Mouse (Mus musculus) forebrain, embryonic 14.5 days (tissue): ENCODE data around the gene Trmu. TPM values are rescaled to one million over a fixed set of nuclear protein-coding genes. Genes with fewer than 3 reads are reported as not detected.

Source experiments
- ATAC-seq: fragments of 200-750 bp; cut with Nextera tagmentation; 2 replicates; pipeline ENCODE4 v1.8.0; 2017; ENCODE audit warnings: mild to moderate bottlenecking, moderate library complexity
- DNase-seq: peaks from one replicate; pipeline ENCODE4 v3.0.0-alpha.2; 2015; ENCODE audit warnings: low spot score
- H3K27ac ChIP-seq: fragments of 300-500 bp; sonication (generic); 2 replicates; pipeline ENCODE4 v1.5.1; 2014; ENCODE audit warnings: low read depth, mild to moderate bottlenecking, control low read depth, low read length, moderate library complexity
- H3K27me3 ChIP-seq: fragments of 300-500 bp; sonication (generic); replicated peaks from 2 replicates; pipeline ENCODE4 v1.6.1; 2014; ENCODE audit warnings: low read length, control low read depth, mixed read lengths; ENCODE audit not compliant: control insufficient read depth, insufficient read depth
- H3K36me3 ChIP-seq: fragments of 300-500 bp; sonication (generic); 2 replicates; pipeline ENCODE4 v1.6.1; 2014; ENCODE audit warnings: low read length, control low read depth; ENCODE audit not compliant: control insufficient read depth, insufficient read depth
- H3K4me1 ChIP-seq: fragments of 300-500 bp; sonication (generic); 2 replicates; pipeline ENCODE4 v1.6.1; 2014; ENCODE audit warnings: antibody characterized with exemption, low read length, control low read depth; ENCODE audit not compliant: control insufficient read depth, insufficient read depth
- H3K4me2 ChIP-seq: fragments of 300-500 bp; sonication (generic); 2 replicates; pipeline ENCODE4 v1.6.1; 2014; ENCODE audit warnings: mild to moderate bottlenecking, control low read depth, low read length
- H3K4me3 ChIP-seq: fragments of 300-500 bp; sonication (generic); 2 replicates; pipeline ENCODE4 v1.5.1; 2014; ENCODE audit warnings: low read depth, low read length, control low read depth
- H3K9ac ChIP-seq: fragments of 300-500 bp; sonication (generic); 2 replicates; pipeline ENCODE4 v1.6.1; 2014; ENCODE audit warnings: mild to moderate bottlenecking, low read length, control low read depth, moderate library complexity
- H3K9me3 ChIP-seq: fragments of 300-500 bp; sonication (generic); replicated peaks from 2 replicates; pipeline ENCODE4 v1.6.1; 2016; ENCODE audit warnings: low read length, control low read depth, mixed read lengths; ENCODE audit not compliant: control insufficient read depth
- WGBS: fragments of 180-500 bp; shearing (Covaris S2); extraction: QIAGEN DNeasy Blood & Tissue Kit; methylation state at CpG from one replicate; pipeline ENCODE4 v1.1.7; 2014; 5-methylcytosine and 5-hydroxymethylcytosine counted together
- polyA plus RNA-seq: library from polyadenylated mRNA; unstranded; fragments of >200 nt; fragmentation: Nextera tagmentation; extraction: Ambion mirVana; gene quantifications from 2 replicates; pipeline ENCODE4 v1.2.1, GENCODE M21; 2014

The Trmu gene
- polyA plus RNA-seq, 1 experiment from 2014 or later: 33.5 TPM

DNA sequence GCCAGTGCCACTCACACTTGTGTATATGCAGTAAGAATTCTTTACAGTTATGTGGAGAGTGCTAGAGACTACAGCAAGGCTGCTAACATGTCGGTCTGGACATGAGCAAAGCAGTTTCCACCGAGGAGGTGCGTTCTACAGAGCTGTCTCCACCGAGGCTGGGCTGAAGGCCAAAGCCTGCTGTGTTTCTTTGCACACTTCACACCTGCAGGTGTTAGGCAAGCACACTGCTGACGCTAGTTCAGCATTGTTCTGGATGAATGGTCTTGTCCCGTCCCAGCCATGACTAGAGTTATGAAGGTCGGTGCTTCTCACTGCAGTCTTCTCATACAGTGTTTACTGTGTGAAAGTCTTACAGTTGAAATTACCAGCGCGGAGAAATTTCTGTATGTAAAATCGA lies 12.9 kb downstream of the Trmu start:
- peak; percentile 19; the same call in 1 of the 2 replicates for ATAC-seq
- H3K27ac ChIP-seq: peak overlapping the region; percentile 40
- peaks cover 5% of the 10 kb centered on the region; the same call in 1 of the 2 replicates for H3K4me1 ChIP-seq
- no peak overlapping the region for H3K9ac ChIP-seq
- H3K4me2 ChIP-seq: no peak overlapping the region
- no peaks in the 10 kb centered on the region for H3K27me3 ChIP-seq
- DNase-seq: peak; percentile 55
- H3K4me3 ChIP-seq: no peak overlapping the region
- WGBS: 53% methylated on average over 10 of the region's 10 CpGs
- H3K36me3 ChIP-seq: peaks cover 81% of the 10 kb centered on the region
- H3K9me3 ChIP-seq: no peaks in the 10 kb centered on the region

DNA sequence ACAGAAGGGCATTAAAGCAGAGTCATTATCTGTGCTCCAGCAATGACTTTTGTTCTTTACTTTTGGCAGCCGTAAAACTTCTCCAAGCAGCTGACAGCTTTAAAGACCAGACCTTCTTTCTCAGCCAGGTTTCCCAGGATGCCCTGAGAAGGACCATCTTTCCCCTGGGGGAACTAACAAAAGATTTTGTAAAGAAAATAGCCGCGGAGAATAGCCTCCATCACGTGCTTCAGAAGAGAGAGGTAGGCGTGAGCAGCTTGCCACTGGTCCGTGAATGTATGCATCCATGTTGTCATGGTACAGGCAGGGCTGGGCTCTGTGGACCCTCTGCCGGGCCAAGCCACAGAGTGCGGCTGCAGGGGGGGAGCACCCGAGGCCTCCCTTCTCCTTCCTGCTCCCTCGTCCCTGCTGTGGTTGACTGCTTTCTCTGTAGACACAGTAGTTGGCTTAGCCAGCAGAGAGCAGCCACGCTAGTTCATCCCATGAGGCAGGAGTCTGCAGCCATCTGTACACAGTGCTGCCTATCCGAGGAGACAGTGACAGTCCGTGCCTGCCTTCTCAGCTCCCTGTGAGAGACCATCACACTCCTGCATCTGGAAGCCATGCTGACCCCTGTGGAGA lies 13.5 kb downstream of the Trmu start:
- peaks cover 88% of the 10 kb centered on the region for H3K36me3 ChIP-seq
- peak; percentile 50 for DNase-seq
- H3K27me3 ChIP-seq: no peaks in the 10 kb centered on the region
- 67% methylated on average over 13 of the region's 13 CpGs for WGBS
- no peak overlapping the region for H3K9ac ChIP-seq
- no peak overlapping the region for H3K4me2 ChIP-seq
- H3K4me3 ChIP-seq: no peak overlapping the region
- peaks cover 5% of the 10 kb centered on the region; the same call in 1 of the 2 replicates for H3K4me1 ChIP-seq
- H3K27ac ChIP-seq: peak overlapping the region; percentile 59
- ATAC-seq: peak; percentile 29; the same call in 1 of the 2 replicates
- H3K9me3 ChIP-seq: no peaks in the 10 kb centered on the region

DNA sequence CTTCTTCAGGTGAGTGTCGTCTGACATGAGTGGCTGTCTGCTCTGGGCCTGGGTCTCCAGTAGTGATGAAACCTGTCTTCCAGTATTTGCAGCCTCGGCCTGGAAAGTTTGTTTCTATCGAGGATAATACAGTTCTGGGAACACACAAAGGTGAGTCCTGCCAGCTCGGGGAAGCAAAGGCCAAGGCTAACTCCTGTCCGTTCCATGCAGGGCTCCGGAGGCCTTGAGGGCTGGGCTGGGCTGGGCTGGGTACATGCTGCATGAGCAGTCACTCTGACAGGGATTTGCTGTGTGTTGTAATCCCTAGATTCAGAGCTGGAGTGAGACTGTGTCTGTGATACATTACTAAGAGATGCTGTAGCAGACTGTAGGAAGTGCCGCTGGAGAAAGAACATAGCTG lies 14.8 kb downstream of the Trmu start:
- Histone ChIP-seq H3K4me3 (no peak overlapping the region), H3K4me2 (no peak overlapping the region), H3K9me3 (no peaks in the 10 kb centered on the region), H3K27me3 (no peaks in the 10 kb centered on the region), H3K4me1 (peaks cover 5% of the 10 kb centered on the region; the same call in 1 of the 2 replicates), H3K9ac (no peak overlapping the region), H3K36me3 (peaks cover 88% of the 10 kb centered on the region), H3K27ac (no peak overlapping the region)
- ATAC-seq (no peak), DNase-seq (no peak)
- WGBS: 85% methylated on average over 7 of the region's 7 CpGs

DNA sequence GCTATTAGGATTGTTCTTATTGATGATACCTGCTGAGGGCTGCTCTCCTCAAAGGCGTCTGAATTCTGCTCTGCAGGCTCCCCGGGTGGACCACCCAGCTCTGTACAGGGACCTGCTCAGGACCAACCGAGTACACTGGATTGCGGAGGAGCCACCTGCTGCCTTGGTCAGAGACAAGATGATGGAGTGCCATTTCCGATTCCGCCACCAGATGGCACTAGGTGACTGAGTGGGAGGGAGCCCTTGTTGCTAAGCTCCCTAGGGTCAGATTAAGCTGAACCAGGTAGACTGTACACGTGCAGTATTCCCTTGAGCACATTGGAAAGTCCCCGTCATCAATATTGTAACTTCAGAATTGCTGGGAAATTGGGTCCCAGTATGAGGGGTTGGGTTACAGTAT lies 17.2 kb downstream of the Trmu start:
- ATAC-seq (peak; percentile 51), DNase-seq (peak; percentile 83)
- H3K4me2 ChIP-seq: no peak overlapping the region
- peaks cover 98% of the 10 kb centered on the region for H3K36me3 ChIP-seq
- no peak overlapping the region for H3K4me3 ChIP-seq
- no peaks in the 10 kb centered on the region for H3K9me3 ChIP-seq
- H3K4me1 ChIP-seq: peaks cover 5% of the 10 kb centered on the region; the same call in 1 of the 2 replicates
- WGBS: 12% methylated on average over 8 of the region's 8 CpGs
- no peak overlapping the region for H3K9ac ChIP-seq
- H3K27ac ChIP-seq: no peak overlapping the region
- H3K27me3 ChIP-seq: no peaks in the 10 kb centered on the region

DNA sequence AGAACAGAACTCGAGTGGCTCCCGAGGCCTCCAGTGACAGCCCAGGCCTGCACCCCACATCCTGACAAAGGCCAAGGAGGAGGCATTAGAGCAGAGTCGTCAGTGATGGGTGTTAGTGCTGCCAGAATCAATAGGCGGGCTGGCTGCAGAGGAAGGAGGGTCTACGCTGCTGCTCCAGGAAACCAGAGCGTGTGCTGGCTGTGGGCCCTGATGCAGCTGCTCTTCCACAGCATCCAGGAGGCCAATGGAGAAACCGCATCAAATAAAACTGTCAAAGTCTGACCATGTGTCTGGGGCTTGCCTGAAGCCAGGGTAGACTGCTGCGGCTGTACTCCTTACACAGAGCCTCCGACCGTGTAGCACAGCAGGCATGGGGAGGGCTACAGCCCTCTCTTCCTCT lies 18.0 kb downstream of the Trmu start:
- no peaks in the 10 kb centered on the region for H3K27me3 ChIP-seq
- H3K4me1 ChIP-seq: peaks cover 3% of the 10 kb centered on the region; the same call in 1 of the 2 replicates
- no peak overlapping the region for H3K27ac ChIP-seq
- DNase-seq (no peak), ATAC-seq (no peak)
- no peak overlapping the region for H3K4me2 ChIP-seq
- H3K9me3 ChIP-seq: no peaks in the 10 kb centered on the region
- peaks cover 98% of the 10 kb centered on the region for H3K36me3 ChIP-seq
- no peak overlapping the region for H3K9ac ChIP-seq
- H3K4me3 ChIP-seq: no peak overlapping the region
- WGBS: 88% methylated on average over 10 of the region's 10 CpGs

DNA sequence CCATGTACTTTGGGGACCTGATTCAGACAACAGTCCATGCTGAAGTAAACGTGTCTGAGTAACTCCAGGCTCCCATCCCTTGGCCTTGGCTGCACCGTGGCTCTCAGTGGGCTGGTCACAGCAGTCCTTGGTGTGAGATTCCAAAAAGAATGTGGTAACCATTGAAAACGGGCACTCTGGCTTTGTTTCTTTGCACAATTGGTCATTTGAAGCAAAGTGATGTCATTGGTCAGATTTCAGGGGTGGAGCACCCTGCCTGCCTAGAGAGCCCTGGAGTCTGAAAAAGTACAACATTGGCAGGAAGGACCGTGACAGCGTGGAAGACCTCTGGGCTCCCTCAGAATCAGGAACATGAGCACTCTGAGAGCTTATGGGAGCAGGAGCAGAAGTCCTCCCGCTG lies 20.3 kb downstream of the Trmu start:
- 33% methylated on average over 6 of the region's 6 CpGs for WGBS

DNA sequence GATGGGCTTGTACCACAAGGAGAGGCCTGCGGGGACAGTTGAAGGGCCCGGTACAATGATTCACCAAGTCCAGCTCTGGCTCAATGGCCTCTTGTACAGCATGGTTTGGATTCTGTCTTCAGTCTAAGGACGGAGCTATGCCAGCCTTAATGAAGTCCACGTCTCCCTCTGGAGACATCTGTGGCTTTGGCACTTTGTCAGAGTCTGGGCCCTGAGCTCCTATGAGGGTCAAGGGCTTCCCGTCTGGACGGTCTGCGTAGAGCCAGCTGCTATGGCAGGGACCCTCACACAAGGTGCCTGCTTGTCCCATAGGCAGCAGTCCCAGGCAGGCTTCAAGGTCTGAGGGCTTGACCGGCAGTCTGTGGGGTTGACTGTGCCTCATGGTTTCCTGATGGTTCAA lies 21.2 kb downstream of the Trmu start:
- peaks cover 86% of the 10 kb centered on the region for H3K36me3 ChIP-seq
- H3K9ac ChIP-seq: no peak overlapping the region
- H3K9me3 ChIP-seq: no peaks in the 10 kb centered on the region
- H3K27me3 ChIP-seq: no peaks in the 10 kb centered on the region
- no peak overlapping the region for H3K4me2 ChIP-seq
- H3K27ac ChIP-seq: no peak overlapping the region
- WGBS: 87% methylated on average over 8 of the region's 8 CpGs
- H3K4me3 ChIP-seq: no peak overlapping the region
- DNase-seq (peak; percentile 27), ATAC-seq (no peak)
- no peaks in the 10 kb centered on the region for H3K4me1 ChIP-seq

More for the DNA sequence above, 20.3 kb downstream of the Trmu start:
- H3K27me3 ChIP-seq: no peaks in the 10 kb centered on the region
- no peak overlapping the region for H3K9ac ChIP-seq
- H3K9me3 ChIP-seq: no peaks in the 10 kb centered on the region
- no peaks in the 10 kb centered on the region for H3K4me1 ChIP-seq
- peaks cover 92% of the 10 kb centered on the region for H3K36me3 ChIP-seq
- no peak overlapping the region for H3K4me3 ChIP-seq
- DNase-seq (no peak), ATAC-seq (no peak)
- H3K27ac ChIP-seq: no peak overlapping the region
- no peak overlapping the region for H3K4me2 ChIP-seq

DNA sequence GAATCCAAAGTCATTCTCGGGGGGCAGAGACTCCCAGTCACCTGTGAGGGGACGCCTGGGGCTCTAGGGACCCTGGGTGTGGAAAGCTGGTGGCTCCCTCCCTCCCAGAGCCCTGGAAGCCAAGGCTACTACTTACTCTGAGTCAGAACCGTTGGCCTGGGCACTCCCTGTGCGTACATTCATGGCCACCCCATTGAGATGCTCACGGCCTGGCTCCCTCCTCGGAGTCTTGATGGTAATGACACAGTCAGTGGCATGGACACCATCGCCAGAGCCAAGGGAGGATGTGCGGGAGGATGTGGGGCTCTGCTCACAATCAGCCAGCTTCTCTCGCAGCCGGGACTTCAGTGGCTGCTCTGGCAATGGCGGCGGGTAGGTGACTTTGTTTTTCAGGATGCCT lies 21.7 kb downstream of the Trmu start:
- peaks cover 85% of the 10 kb centered on the region for H3K36me3 ChIP-seq

GRCm38 (mm10) chr15:85902505-85902904 lies 23.4 kb downstream of the Trmu start:
- 84% methylated on average over 10 of the region's 10 CpGs for WGBS
- Histone ChIP-seq H3K27ac (no peak overlapping the region), H3K4me1 (no peaks in the 10 kb centered on the region), H3K9ac (no peak overlapping the region), H3K4me2 (no peak overlapping the region), H3K4me3 (no peak overlapping the region), H3K36me3 (peaks cover 72% of the 10 kb centered on the region), H3K9me3 (no peaks in the 10 kb centered on the region), H3K27me3 (no peaks in the 10 kb centered on the region)
- ATAC-seq (no peak), DNase-seq (no peak)

More for the DNA sequence above, 21.7 kb downstream of the Trmu start:
- WGBS: 84% methylated on average over 12 of the region's 12 CpGs
- ATAC-seq (no peak), DNase-seq (no peak)
- H3K4me1 ChIP-seq: no peaks in the 10 kb centered on the region
- no peak overlapping the region for H3K4me3 ChIP-seq
- no peaks in the 10 kb centered on the region for H3K9me3 ChIP-seq
- no peaks in the 10 kb centered on the region for H3K27me3 ChIP-seq
- no peak overlapping the region for H3K27ac ChIP-seq
- H3K4me2 ChIP-seq: no peak overlapping the region
- H3K9ac ChIP-seq: no peak overlapping the region
